Mouse (Mus musculus): ENCODE data around the gene Tcea2. TPM values are rescaled to one million over a fixed set of nuclear protein-coding genes. Genes with fewer than 3 reads are reported as not detected.
A peak's percentile ranks its signal among the peaks of the same experiment; 100 is the strongest.

Gene Tcea2
- polyA plus RNA-seq, 1 experiment from 2014 or later = 25.3 TPM

DNA sequence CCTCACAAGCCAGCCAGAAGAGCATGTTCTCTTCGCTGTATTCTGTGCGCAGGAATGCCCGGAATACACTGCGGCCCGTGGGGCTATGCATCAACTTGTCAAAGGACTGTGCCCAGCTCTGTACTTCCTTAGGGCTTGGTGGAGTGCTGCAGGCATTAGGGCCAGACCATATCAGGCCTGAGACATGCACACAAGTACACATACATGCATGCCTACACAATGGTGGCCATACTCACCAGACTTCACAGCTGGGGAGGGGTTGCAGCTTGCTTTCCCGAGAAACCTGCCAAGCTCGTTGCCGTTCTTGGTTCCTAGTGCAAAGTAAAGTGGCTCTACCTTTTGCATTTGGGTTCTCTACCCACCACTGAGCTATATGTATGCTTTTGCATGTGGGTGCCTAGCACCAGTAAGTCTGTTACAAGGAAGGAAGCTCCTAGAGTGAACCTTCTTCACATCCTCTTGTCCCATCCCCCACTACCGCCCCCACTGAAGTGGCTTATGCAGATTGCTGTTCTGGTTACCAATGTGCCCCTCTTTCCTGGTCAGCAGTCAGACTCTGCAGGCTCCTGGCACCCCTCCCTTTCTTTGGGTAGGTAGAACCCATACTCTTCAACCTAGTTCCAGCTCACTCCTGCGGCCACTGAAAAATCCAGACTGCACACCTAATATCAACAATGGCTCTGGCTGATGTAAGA lies 9.5 kb downstream of the Tcea2 start:
- no peak for ATAC-seq (replicated peaks; ENCODE audit: low FRiP score, low TSS enrichment, low read depth)
- DNase-seq (ENCODE audit: low spot score) = no peak
- 88% methylated on average over 10 of the region's 10 CpGs for WGBS
- no peaks in the 10 kb centered on the region for H3K9me3 ChIP-seq (ENCODE audit: control insufficient read depth, low read length)
- no peak overlapping the region for H3K4me2 ChIP-seq (ENCODE audit: low read length)
- H3K27ac ChIP-seq (ENCODE audit: low read depth) = no peak overlapping the region
- H3K4me3 ChIP-seq (ENCODE audit: low read depth, low read length) = no peak overlapping the region
- peaks cover 44% of the 10 kb centered on the region for H3K36me3 ChIP-seq (ENCODE audit: control insufficient read depth, insufficient read depth, low read length)
- H3K4me1 ChIP-seq (replicated peaks; ENCODE audit: control insufficient read depth, insufficient read depth, low read length) = peaks cover 6% of the 10 kb centered on the region; the same call in 1 of the 2 replicates
- H3K9ac ChIP-seq (ENCODE audit: low read length) = no peak overlapping the region
- H3K27me3 ChIP-seq (replicated peaks; ENCODE audit: control insufficient read depth, insufficient read depth, low read length) = no peaks in the 10 kb centered on the region

DNA sequence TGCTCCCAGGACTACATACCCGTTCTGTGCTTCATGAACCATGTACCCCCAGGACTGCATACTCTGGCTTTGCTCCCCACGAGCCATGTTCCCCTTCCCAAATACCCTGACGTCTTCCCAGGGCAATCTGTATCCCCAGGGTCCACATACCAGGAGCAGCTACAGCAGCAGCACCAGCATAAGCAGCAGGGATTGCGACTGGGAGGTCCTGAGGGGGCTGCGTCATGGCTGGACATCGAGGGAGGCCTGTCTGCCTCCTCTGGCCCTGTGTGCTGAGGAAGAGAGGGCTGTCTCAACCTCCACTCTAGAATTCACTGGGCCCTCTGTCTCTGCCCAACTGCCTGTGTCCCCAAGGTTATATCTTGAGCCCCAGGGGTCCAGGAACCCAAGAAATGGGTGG lies 11.0 kb downstream of the Tcea2 start:
- no peaks in the 10 kb centered on the region for H3K9me3 ChIP-seq (ENCODE audit: control insufficient read depth, low read length)
- no peak overlapping the region for H3K27ac ChIP-seq (ENCODE audit: low read depth)
- peaks cover 6% of the 10 kb centered on the region; the same call in 1 of the 2 replicates for H3K4me1 ChIP-seq (replicated peaks; ENCODE audit: control insufficient read depth, insufficient read depth, low read length)
- no peak overlapping the region for H3K4me3 ChIP-seq (ENCODE audit: low read depth, low read length)
- no peak overlapping the region for H3K4me2 ChIP-seq (ENCODE audit: low read length)
- no peak overlapping the region for H3K9ac ChIP-seq (ENCODE audit: low read length)
- peaks cover 37% of the 10 kb centered on the region for H3K36me3 ChIP-seq (ENCODE audit: control insufficient read depth, insufficient read depth, low read length)
- no peaks in the 10 kb centered on the region for H3K27me3 ChIP-seq (replicated peaks; ENCODE audit: control insufficient read depth, insufficient read depth, low read length)
- DNase-seq (ENCODE audit: low spot score) (no peak), ATAC-seq (replicated peaks; ENCODE audit: low FRiP score, low TSS enrichment, low read depth) (no peak)
- WGBS = 77% methylated on average over 6 of the region's 6 CpGs

DNA sequence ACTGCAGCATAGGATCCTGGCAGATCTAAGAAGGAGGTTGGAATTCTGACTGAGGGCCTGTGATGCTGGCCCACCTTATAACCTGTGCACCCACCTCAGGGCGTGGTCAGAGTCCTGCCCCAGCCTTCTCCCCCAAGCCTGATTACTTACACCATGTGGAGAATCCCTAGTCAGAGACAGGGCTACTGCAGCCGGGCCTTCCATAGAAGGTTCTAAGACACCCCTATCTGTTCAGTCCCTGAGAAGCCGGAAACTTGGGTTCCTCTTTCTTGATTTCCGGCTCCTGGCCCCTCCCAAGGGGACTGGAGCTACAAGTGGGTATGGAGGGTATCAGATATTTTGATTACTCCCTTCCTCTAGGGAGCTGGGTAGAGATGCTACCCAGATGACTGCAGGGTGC lies 11.5 kb downstream of the Tcea2 start:
- Histone ChIP-seq H3K27ac (ENCODE audit: low read depth) (no peak overlapping the region), H3K4me2 (ENCODE audit: low read length) (no peak overlapping the region), H3K36me3 (ENCODE audit: control insufficient read depth, insufficient read depth, low read length) (peaks cover 32% of the 10 kb centered on the region), H3K27me3 (replicated peaks; ENCODE audit: control insufficient read depth, insufficient read depth, low read length) (no peaks in the 10 kb centered on the region), H3K9me3 (ENCODE audit: control insufficient read depth, low read length) (no peaks in the 10 kb centered on the region), H3K4me1 (replicated peaks; ENCODE audit: control insufficient read depth, insufficient read depth, low read length) (peaks cover 6% of the 10 kb centered on the region; the same call in 1 of the 2 replicates), H3K9ac (ENCODE audit: low read length) (no peak overlapping the region), H3K4me3 (ENCODE audit: low read depth, low read length) (no peak overlapping the region)
- ATAC-seq (replicated peaks; ENCODE audit: low FRiP score, low TSS enrichment, low read depth) (no peak), DNase-seq (ENCODE audit: low spot score) (no peak)
- WGBS = 87% methylated on average over 4 of the region's 4 CpGs

DNA sequence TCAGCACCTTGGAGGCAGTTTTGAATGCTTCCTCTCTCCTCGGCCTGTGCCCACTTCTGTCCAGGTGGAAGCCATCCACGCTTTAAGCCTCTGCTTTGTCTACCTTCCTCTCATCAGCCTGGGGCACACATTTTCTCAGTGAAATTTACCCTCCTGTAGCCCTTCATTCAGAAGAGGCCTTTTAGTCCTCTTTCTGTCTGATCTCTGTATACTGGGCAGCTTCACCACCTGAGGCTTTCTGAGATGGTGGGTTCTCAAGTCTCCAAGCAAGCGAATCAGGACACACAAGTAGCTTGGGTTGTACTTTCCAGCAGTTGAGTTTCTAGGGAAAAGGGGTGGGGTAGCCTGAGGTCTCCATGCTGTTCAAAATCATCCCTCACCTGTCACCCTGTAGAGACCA lies 12.2 kb downstream of the Tcea2 start:
- peak overlapping the region; percentile 98; the same call in 1 of the 2 replicates for H3K4me2 ChIP-seq (ENCODE audit: low read length)
- H3K27me3 ChIP-seq (replicated peaks; ENCODE audit: control insufficient read depth, insufficient read depth, low read length) = no peaks in the 10 kb centered on the region
- 89% methylated on average over 3 of the region's 3 CpGs for WGBS
- H3K4me3 ChIP-seq (ENCODE audit: low read depth, low read length) = no peak overlapping the region
- H3K27ac ChIP-seq (ENCODE audit: low read depth) = no peak overlapping the region
- DNase-seq (ENCODE audit: low spot score) (no peak), ATAC-seq (replicated peaks; ENCODE audit: low FRiP score, low TSS enrichment, low read depth) (no peak)
- H3K36me3 ChIP-seq (ENCODE audit: control insufficient read depth, insufficient read depth, low read length) = peaks cover 25% of the 10 kb centered on the region
- no peaks in the 10 kb centered on the region for H3K9me3 ChIP-seq (ENCODE audit: control insufficient read depth, low read length)
- no peak overlapping the region for H3K9ac ChIP-seq (ENCODE audit: low read length)
- peaks cover 6% of the 10 kb centered on the region; the same call in 1 of the 2 replicates for H3K4me1 ChIP-seq (replicated peaks; ENCODE audit: control insufficient read depth, insufficient read depth, low read length)

DNA sequence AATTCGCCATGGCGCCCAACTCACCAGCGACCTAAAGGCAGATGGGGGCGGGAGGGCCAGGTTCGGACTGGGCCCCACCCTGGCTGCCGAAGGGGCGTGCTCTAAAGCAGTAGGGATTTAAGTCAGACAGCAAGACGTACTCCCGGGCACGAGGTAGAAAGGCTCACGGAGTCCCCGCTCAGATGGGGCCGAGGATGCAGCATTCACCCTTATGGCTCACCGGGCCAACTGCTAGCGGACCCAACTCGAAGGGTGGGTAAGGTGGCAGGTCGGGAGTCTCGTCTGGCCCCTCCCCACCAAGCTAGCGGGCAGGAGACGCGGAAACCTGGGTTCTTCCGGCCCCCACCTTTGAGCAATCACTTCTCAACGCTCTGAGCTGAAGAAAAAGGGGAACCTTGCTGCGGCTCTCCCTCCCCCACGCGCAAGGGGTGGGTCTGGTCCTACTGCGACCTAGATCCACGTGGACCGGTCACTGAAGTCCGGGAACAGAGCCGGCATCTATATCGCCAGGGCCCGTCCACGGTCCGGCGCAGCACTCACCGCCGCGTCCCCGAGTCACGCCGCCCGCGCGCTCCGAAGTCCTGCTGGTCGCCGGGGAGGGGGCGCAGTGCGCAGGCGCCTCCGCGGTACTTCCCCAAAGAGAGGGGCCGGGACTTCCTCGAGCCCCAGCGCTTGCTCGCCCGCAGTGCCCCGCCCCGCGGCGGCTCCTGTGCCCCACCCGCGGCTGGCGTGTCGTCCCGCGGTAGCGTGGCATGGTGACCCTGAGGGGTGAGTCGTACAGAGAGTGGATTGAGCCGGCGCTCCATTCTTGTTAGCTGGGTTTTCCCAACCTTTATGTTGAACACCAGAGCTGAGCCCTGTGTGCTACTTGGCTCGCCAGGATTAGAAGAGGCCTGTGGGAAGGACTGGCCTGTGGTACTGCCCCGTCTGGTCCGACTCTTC lies 13.5 kb downstream of the Tcea2 start, which contains the start of gene Rgs19:
Gene Rgs19 (minus strand): TSS at position 639 of the 942 bp plus-strand sequence.
- H3K9me3 ChIP-seq (ENCODE audit: control insufficient read depth, low read length) = no peaks in the 10 kb centered on the region
- WGBS = under 1% methylated on average over 72 of the region's 75 CpGs
- 0 out of 2 replicates have a peak within 1 kb of the TSS, but pooled peaks have one; percentile 38 for H3K27ac ChIP-seq (ENCODE audit: low read depth)
- peak within 1 kb of the TSS; percentile 98 for H3K4me2 ChIP-seq (ENCODE audit: low read length)
- peak within 1 kb of the TSS; percentile 52 for H3K4me3 ChIP-seq (ENCODE audit: low read depth, low read length)
- H3K36me3 ChIP-seq (ENCODE audit: control insufficient read depth, insufficient read depth, low read length) = peaks cover 11% of the 10 kb centered on the region
- no peaks in the 10 kb centered on the region for H3K27me3 ChIP-seq (replicated peaks; ENCODE audit: control insufficient read depth, insufficient read depth, low read length)
- peaks cover 6% of the 10 kb centered on the region; the same call in 1 of the 2 replicates for H3K4me1 ChIP-seq (replicated peaks; ENCODE audit: control insufficient read depth, insufficient read depth, low read length)
- ATAC-seq (replicated peaks; ENCODE audit: low FRiP score, low TSS enrichment, low read depth) = peak; percentile 79
- H3K9ac ChIP-seq (ENCODE audit: low read length) = peak within 1 kb of the TSS; percentile 69
- peak; percentile 83 for DNase-seq (ENCODE audit: low spot score)

DNA sequence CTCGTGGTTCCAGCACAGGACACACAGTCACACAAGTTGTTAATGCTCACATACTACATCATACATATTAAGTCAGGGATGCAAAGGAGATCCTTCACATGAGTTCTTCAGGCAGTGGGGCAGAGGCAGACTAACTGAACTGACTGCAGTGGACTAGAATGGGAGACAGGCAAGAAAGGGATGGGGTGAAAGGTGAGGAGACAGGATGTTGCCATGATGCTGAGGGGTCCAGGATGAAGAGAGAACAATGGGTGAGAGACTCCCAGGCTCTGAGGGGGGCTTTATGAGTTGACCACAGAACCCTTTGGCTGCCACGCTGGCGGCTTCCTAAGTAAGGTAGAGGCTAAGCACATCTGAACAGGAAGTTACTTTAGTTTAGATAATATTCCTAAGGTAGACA lies 14.5 kb downstream of the Tcea2 start:
- H3K4me3 ChIP-seq (ENCODE audit: low read depth, low read length) = no peak overlapping the region
- ATAC-seq (replicated peaks; ENCODE audit: low FRiP score, low TSS enrichment, low read depth) = no peak
- H3K36me3 ChIP-seq (ENCODE audit: control insufficient read depth, insufficient read depth, low read length) = peaks cover 2% of the 10 kb centered on the region
- peaks cover 6% of the 10 kb centered on the region; the same call in 1 of the 2 replicates for H3K4me1 ChIP-seq (replicated peaks; ENCODE audit: control insufficient read depth, insufficient read depth, low read length)
- no peak overlapping the region for H3K27ac ChIP-seq (ENCODE audit: low read depth)
- no peaks in the 10 kb centered on the region for H3K9me3 ChIP-seq (ENCODE audit: control insufficient read depth, low read length)
- H3K27me3 ChIP-seq (replicated peaks; ENCODE audit: control insufficient read depth, insufficient read depth, low read length) = no peaks in the 10 kb centered on the region
- H3K9ac ChIP-seq (ENCODE audit: low read length) = no peak overlapping the region; the same call in 1 of the 2 replicates
- 91% methylated on average over 3 of the region's 3 CpGs for WGBS
- no peak for DNase-seq (ENCODE audit: low spot score)
- peak overlapping the region; percentile 98 for H3K4me2 ChIP-seq (ENCODE audit: low read length)

DNA sequence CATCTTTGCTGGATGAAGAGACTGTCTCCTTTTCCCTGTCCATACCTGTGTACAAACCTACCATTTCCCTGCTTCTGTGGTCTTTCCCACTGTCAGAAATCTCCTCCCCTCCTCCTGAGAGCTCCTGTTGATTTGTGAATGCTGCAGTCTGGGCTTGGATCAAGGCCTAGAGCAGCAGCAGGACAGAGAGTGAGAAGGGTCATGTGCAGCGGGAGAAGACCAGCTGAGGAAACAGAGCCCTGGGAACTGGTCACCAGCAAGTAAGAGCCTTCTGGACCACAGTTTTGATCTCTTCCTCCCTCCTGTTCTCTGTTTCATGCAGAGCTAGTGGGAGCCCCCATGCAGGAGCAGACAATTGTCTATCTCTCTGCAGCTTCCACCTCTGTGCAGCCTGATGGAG lies 15.7 kb downstream of the Tcea2 start:
- no peak overlapping the region for H3K27ac ChIP-seq (ENCODE audit: low read depth)
- DNase-seq (ENCODE audit: low spot score) (no peak), ATAC-seq (replicated peaks; ENCODE audit: low FRiP score, low TSS enrichment, low read depth) (no peak)
- H3K9me3 ChIP-seq (ENCODE audit: control insufficient read depth, low read length) = no peaks in the 10 kb centered on the region
- H3K36me3 ChIP-seq (ENCODE audit: control insufficient read depth, insufficient read depth, low read length) = no peaks in the 10 kb centered on the region
- H3K4me1 ChIP-seq (replicated peaks; ENCODE audit: control insufficient read depth, insufficient read depth, low read length) = peaks cover 6% of the 10 kb centered on the region; the same call in 1 of the 2 replicates
- no peak overlapping the region for H3K4me3 ChIP-seq (ENCODE audit: low read depth, low read length)
- H3K4me2 ChIP-seq (ENCODE audit: low read length) = no peak overlapping the region
- no peak overlapping the region for H3K9ac ChIP-seq (ENCODE audit: low read length)
- no peaks in the 10 kb centered on the region for H3K27me3 ChIP-seq (replicated peaks; ENCODE audit: control insufficient read depth, insufficient read depth, low read length)
- 86% methylated on average over 1 of the region's 1 CpGs for WGBS

DNA sequence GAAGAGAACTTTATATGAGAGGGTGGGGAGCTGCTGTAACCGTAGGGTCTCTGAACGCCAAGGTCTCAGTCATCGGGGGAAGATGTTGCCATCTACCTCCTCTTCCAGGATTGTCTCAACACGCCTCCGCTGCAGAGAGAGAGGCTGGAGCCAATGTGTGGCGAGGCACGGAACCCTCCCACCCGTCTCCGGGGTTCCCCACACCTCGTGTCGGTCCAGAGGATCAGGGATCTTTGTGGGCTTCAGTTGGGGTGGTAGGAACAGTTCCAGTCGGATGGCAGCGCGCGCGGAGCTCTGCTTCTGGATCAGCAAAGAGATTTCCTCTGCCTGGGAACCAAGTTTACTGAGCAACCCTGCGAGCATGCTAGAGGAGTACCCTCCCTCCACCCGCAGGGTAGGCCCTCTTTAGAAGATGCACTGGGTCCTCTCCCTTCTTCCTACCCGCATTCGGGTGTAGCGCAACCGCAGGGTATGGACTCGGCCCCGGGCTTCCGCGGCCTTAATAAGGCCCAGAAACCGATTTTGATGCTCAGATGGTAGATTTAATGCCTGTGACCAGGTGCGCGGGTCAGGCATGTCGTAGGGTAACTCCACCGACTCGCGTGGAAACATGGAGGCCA lies 16.8 kb downstream of the Tcea2 start:
- H3K4me2 ChIP-seq (ENCODE audit: low read length) = no peak overlapping the region
- H3K4me1 ChIP-seq (replicated peaks; ENCODE audit: control insufficient read depth, insufficient read depth, low read length) = peaks cover 6% of the 10 kb centered on the region; the same call in 1 of the 2 replicates
- no peak overlapping the region for H3K9ac ChIP-seq (ENCODE audit: low read length)
- no peaks in the 10 kb centered on the region for H3K36me3 ChIP-seq (ENCODE audit: control insufficient read depth, insufficient read depth, low read length)
- no peak for ATAC-seq (replicated peaks; ENCODE audit: low FRiP score, low TSS enrichment, low read depth)
- H3K27ac ChIP-seq (ENCODE audit: low read depth) = no peak overlapping the region
- 68% methylated on average over 33 of the region's 33 CpGs for WGBS
- H3K27me3 ChIP-seq (replicated peaks; ENCODE audit: control insufficient read depth, insufficient read depth, low read length) = no peaks in the 10 kb centered on the region
- H3K4me3 ChIP-seq (ENCODE audit: low read depth, low read length) = no peak overlapping the region
- H3K9me3 ChIP-seq (ENCODE audit: control insufficient read depth, low read length) = no peaks in the 10 kb centered on the region
- DNase-seq (ENCODE audit: low spot score) = no peak
